Mouse (Mus musculus) hindbrain, embryonic 12.5 days (tissue): ENCODE measurements around the gene Adpgk. TPM values are rescaled to one million over a fixed set of nuclear protein-coding genes. Genes with fewer than 3 reads are reported as not detected.

Experiments used
- ATAC-seq: fragments of 200-750 bp; cut with Nextera tagmentation; 2 replicates; pipeline ENCODE4 v1.8.0; 2017; ENCODE audit warnings: moderate TSS enrichment; ENCODE audit not compliant: low FRiP score
- H3K27ac ChIP-seq: fragments of 300-500 bp; sonication (generic); 2 replicates; pipeline ENCODE4 v1.5.1; 2016; ENCODE audit warnings: mild to moderate bottlenecking
- H3K27me3 ChIP-seq: fragments of 300-500 bp; sonication (generic); 2 replicates; pipeline ENCODE4 v1.6.1; 2016; ENCODE audit warnings: mild to moderate bottlenecking
- H3K36me3 ChIP-seq: fragments of 300-500 bp; sonication (generic); 2 replicates; pipeline ENCODE4 v1.6.1; 2016; ENCODE audit warnings: mild to moderate bottlenecking
- H3K4me1 ChIP-seq: fragments of 300-500 bp; sonication (generic); 2 replicates; pipeline ENCODE4 v1.6.1; 2016
- H3K4me2 ChIP-seq: fragments of 300-500 bp; sonication (generic); replicated peaks from 2 replicates; pipeline ENCODE4 v1.6.1; 2016; ENCODE audit warnings: mild to moderate bottlenecking
- H3K4me3 ChIP-seq: fragments of 300-500 bp; sonication (generic); 2 replicates; pipeline ENCODE4 v1.5.1; 2016; ENCODE audit warnings: mild to moderate bottlenecking
- H3K9ac ChIP-seq: fragments of 300-500 bp; sonication (generic); 2 replicates; pipeline ENCODE4 v1.6.1; 2016; ENCODE audit warnings: mild to moderate bottlenecking, moderate library complexity
- H3K9me3 ChIP-seq: fragments of 300-500 bp; sonication (generic); replicated peaks from 2 replicates; pipeline ENCODE4 v1.6.1; 2016; ENCODE audit warnings: mild to moderate bottlenecking
- WGBS: fragments of 180-500 bp; shearing (Covaris S2); methylation state at CpG from one replicate; pipeline ENCODE4 v1.1.7; 2016; 5-methylcytosine and 5-hydroxymethylcytosine counted together
- polyA plus RNA-seq: library from polyadenylated mRNA; unstranded; fragments of >200 nt; fragmentation: Nextera tagmentation; extraction: Ambion mirVana; gene quantifications from 2 replicates; pipeline ENCODE4 v1.2.1, GENCODE M21; 2016

Adpgk gene
- polyA plus RNA-seq, 1 experiment from 2014 or later: 35.3 TPM

DNA sequence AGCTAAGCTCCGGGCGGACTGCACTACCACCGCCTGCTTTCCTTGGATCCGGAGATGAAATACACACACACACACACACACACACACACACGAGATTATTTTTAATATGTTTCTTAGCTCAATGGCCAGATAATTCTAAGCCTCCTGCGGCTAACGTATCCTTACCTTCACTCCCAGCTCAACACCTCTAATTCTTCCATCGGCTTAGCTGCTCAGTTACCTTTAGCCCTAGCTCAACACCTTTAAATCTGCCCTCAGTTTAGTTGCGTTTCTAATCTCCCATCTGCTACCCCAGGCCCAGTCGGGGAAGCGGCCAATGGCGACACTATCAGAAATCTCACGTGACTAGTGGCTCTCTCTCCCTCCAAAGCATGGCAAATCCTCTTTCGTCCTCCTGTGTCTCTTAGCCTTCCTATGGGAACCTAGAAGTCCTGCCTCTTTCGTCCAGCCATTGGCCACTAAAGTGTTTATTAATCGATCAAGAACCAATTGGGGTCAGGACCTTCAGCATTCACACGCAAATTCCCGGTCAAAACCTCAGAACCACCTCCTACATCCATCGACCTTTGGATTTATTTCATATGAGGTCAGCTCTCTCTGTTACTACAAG, 16.4 kb upstream of the Adpgk start:
- no peak overlapping the region for H3K4me3 ChIP-seq
- peaks cover 7% of the 10 kb centered on the region; the same call in 1 of the 2 replicates for H3K4me1 ChIP-seq
- no peak overlapping the region for H3K9ac ChIP-seq
- H3K36me3 ChIP-seq: no peaks in the 10 kb centered on the region
- H3K4me2 ChIP-seq: no peak overlapping the region
- H3K27ac ChIP-seq: no peak overlapping the region
- no peaks in the 10 kb centered on the region for H3K9me3 ChIP-seq
- H3K27me3 ChIP-seq: no peaks in the 10 kb centered on the region
- no peak for ATAC-seq
- 80% methylated on average over 19 of the region's 19 CpGs for WGBS

DNA sequence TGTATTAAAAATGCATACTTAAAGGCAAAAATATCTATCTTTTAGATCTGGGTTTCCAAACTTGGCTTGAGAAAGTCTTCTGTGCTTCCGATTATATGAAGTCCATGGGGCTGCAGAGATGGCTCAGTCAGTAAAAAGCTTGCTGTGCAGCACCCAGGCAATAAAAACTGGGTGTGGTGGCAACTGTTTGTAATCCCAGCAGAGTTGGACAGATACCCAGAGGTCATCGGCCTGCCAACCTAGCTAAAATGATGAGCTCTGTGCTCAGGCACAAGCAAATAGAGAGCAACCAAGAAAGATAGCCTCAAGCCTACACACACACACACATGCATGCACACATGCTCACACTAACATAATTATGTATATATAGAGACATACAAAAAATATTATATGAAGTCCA, 13.2 kb upstream of the Adpgk start:
- H3K27ac ChIP-seq: no peak overlapping the region
- no peak overlapping the region for H3K4me3 ChIP-seq
- WGBS: 97% methylated on average over 2 of the region's 2 CpGs
- no peaks in the 10 kb centered on the region for H3K9me3 ChIP-seq
- no peak overlapping the region for H3K4me2 ChIP-seq
- H3K27me3 ChIP-seq: no peaks in the 10 kb centered on the region
- no peak overlapping the region for H3K9ac ChIP-seq
- no peak for ATAC-seq
- 0 out of 2 replicates have a peak, but pooled peaks cover 5% of the 10 kb centered on the region for H3K4me1 ChIP-seq
- H3K36me3 ChIP-seq: no peaks in the 10 kb centered on the region

DNA sequence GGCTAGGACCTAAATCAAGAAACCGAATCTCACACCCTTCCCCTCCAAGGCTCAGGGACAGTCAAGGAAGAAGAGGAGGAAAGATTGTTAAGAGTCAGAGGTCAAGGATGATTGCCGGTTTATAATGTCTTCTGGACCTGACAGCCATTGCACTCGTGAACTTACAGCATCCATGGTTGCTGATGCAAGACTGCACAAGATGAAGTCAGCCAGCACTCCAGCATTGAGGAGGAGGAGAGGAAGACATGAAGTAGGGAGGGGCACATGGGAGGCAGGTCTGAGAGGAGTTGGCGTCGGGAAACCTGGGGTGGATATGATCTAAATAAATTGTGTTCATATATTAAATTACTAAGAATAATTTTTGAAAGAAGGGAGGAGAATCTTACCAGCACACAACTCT, 12.7 kb upstream of the Adpgk start:
- ATAC-seq: no peak
- WGBS: 85% methylated on average over 5 of the region's 5 CpGs
- Histone ChIP-seq H3K36me3 (no peaks in the 10 kb centered on the region), H3K9ac (no peak overlapping the region), H3K9me3 (no peaks in the 10 kb centered on the region), H3K27ac (no peak overlapping the region), H3K4me2 (no peak overlapping the region), H3K4me1 (0 out of 2 replicates have a peak, but pooled peaks cover 5% of the 10 kb centered on the region), H3K4me3 (no peak overlapping the region), H3K27me3 (no peaks in the 10 kb centered on the region)

DNA sequence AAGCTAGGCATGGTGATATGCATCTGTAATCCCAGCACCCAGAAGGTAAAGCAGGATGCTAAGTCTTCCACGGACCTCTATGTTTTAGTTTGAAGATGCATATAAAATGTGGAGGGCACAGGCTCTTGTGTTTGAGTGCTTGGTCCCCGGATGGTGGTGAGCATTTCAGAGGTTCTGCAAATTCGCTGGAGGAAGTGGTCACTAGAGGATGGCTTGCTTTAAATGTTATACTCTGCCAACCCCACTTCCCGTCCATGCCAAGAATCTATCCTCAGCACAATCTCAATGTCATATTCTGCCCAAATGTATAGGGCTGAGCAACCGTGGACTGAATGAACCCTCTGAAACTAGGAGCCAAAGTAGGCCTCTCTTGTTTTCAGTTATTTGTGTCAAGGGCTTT, 10.5 kb upstream of the Adpgk start:
- no peak overlapping the region for H3K27ac ChIP-seq

DNA sequence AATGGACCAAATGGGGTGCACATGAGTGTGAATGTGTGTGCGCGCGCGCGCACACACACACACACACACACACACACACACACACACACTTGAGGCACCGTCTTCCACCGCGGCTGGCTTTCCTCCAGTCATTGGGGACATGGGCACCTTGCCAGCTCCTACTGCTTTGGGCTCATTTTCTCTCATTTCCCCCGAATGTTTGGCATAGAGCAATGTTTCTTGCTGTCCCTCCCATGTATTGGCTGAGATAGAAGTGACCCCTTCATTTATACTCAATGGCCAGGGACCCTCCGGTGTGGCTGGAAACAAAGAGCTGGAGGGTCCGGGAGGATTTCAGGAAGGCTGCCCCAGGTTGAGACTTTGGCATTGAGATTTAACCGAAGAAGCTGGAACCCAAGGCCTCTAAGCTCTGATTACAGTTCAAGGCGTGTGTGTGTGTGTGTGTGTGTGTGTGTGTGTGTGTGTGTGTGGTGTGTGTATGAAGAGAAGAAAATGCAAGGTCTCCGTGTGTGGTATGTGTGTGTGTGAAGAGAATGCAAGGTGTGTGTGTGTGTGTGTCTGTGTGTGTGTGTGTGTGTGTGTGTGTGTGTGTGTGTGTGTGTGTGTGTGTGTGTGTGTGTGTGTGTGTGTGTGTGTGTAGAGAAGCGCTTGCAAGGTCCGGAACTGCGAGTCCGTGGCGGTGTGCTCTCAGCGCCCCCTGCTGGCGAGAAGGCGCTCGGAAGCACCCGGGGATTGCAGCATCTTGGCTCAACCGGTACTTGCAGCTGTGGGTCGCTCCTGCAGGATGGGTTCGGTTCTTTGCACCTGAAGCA, 9.3 kb upstream of the Adpgk start:
- no peak for ATAC-seq
- Histone ChIP-seq H3K9me3 (no peaks in the 10 kb centered on the region), H3K27me3 (no peaks in the 10 kb centered on the region), H3K27ac (no peak overlapping the region), H3K4me3 (no peak overlapping the region), H3K4me1 (0 out of 2 replicates have a peak, but pooled peaks cover 5% of the 10 kb centered on the region), H3K4me2 (peak overlapping the region; percentile 39), H3K36me3 (no peaks in the 10 kb centered on the region), H3K9ac (no peak overlapping the region)
- 44% methylated on average over 27 of the region's 27 CpGs for WGBS

More for the DNA sequence above, 10.5 kb upstream of the Adpgk start:
- Histone ChIP-seq H3K36me3 (no peaks in the 10 kb centered on the region), H3K9me3 (no peaks in the 10 kb centered on the region), H3K9ac (no peak overlapping the region), H3K4me3 (no peak overlapping the region), H3K4me1 (0 out of 2 replicates have a peak, but pooled peaks cover 5% of the 10 kb centered on the region), H3K4me2 (no peak overlapping the region), H3K27me3 (no peaks in the 10 kb centered on the region)
- no peak for ATAC-seq
- WGBS: 95% methylated on average over 5 of the region's 5 CpGs

DNA sequence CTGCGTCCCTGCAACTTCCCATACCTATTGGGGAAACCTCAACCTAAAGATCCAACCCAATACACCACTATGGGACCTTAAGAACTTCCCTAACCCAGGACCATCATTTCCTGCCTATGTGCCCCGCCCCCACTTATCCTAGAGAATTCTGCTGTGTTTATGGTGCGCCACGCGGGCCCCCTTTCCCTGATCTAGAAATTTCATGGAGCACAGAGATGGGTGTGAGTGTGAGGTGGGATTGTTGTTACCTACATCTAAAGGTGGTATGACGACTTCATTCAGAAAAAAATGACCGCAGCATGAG, 8.7 kb upstream of the Adpgk start:
- no peak overlapping the region for H3K4me3 ChIP-seq
- ATAC-seq: no peak
- no peak overlapping the region for H3K27ac ChIP-seq
- no peaks in the 10 kb centered on the region for H3K36me3 ChIP-seq
- 0 out of 2 replicates have a peak, but pooled peaks cover 5% of the 10 kb centered on the region for H3K4me1 ChIP-seq
- peak overlapping the region; percentile 39 for H3K4me2 ChIP-seq
- WGBS: 52% methylated on average over 7 of the region's 7 CpGs
- H3K27me3 ChIP-seq: no peaks in the 10 kb centered on the region
- H3K9me3 ChIP-seq: no peaks in the 10 kb centered on the region
- no peak overlapping the region for H3K9ac ChIP-seq

DNA sequence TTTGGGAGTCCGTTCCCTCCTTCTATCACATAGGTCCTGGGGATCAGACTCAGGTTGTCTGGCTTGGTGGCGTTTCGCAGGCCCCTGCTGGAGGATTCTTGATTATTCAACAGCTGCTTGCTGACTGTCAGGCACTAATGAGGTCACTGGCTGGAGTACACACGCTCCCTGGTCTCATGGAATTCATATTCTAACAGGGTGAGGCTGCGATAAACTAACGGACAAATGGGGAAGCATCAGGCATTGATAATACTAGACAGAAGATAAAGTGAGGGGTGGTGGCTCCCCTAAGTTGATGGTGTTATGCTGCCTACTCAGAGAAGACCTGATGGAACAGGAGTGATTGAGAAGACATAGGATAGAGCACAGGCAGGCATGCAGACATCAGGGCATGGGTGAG, 5.7 kb upstream of the Adpgk start:
- Histone ChIP-seq H3K9me3 (no peaks in the 10 kb centered on the region), H3K4me1 (peaks cover 27% of the 10 kb centered on the region), H3K27me3 (no peaks in the 10 kb centered on the region), H3K36me3 (no peaks in the 10 kb centered on the region), H3K4me2 (no peak overlapping the region), H3K9ac (no peak overlapping the region), H3K4me3 (no peak overlapping the region), H3K27ac (no peak overlapping the region)
- ATAC-seq: no peak
- WGBS: 72% methylated on average over 6 of the region's 6 CpGs

DNA sequence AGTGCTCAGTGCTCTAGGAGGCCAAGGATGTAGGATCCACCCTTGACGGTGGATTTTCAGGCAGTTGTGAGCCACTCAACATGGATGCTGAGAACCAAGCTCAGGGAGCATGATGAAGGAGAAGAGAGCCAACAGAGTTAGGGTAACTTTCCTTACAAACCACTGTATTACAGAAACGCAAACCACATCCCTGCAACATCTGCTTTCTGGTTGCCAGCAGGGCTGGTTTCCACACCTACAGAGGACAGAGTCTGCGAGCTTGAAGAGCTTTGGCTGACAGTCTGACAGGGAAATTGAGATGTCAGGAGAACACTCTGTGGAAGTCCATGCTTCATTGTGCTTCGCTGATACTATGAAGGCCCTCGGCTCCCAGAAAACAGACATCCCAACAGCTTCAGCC, 3.3 kb upstream of the Adpgk start:
- H3K27ac ChIP-seq: peak overlapping the region; percentile 41; the same call in 1 of the 2 replicates
- no peaks in the 10 kb centered on the region for H3K36me3 ChIP-seq
- H3K27me3 ChIP-seq: no peaks in the 10 kb centered on the region
- no peak overlapping the region for H3K9ac ChIP-seq
- H3K4me3 ChIP-seq: no peak overlapping the region
- no peaks in the 10 kb centered on the region for H3K9me3 ChIP-seq
- 73% methylated on average over 5 of the region's 5 CpGs for WGBS
- H3K4me1 ChIP-seq: peaks cover 34% of the 10 kb centered on the region
- no peak overlapping the region for H3K4me2 ChIP-seq
- ATAC-seq: no peak

DNA sequence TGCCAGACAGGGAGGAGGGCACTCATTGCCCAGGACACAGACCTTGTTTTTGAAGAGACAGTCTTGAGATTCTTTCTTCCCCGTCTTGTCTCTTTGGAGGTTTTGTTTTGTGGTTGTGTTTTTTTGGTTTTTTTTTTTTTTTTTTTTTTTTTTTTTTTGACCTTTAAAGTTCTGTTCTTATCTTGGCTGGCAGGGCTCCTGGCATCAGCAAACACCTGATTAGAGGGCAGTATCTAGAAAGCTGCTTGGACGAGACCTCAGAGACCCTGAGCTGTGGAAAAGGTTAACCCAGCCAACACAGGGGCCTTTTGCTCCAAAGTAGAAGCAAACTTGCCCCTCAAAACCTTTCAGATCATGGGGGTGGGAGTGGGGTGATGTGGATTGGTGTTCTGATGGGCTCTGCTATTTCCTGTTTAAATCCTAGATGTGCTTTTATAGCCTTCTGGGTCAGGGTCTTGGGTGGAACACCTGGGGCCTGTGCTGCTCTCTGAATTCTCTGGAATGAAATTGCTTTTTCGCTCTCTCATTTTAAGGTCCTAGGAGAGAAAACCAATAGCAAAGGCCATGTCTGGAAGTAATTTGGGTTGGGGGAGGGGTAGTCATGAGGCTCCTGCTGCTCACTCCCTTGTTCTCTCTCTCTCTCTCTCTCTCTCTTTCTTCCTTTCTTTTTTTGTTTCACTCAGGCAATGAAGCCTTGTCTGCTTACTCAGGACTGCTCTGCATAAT, 2.5 kb upstream of the Adpgk start:
- no peak for ATAC-seq
- H3K9ac ChIP-seq: no peak overlapping the region
- H3K9me3 ChIP-seq: no peaks in the 10 kb centered on the region
- H3K4me1 ChIP-seq: peaks cover 35% of the 10 kb centered on the region
- no peaks in the 10 kb centered on the region for H3K27me3 ChIP-seq
- WGBS: 58% methylated on average over 3 of the region's 3 CpGs
- H3K4me2 ChIP-seq: no peak overlapping the region
- H3K27ac ChIP-seq: peak overlapping the region; percentile 71
- H3K36me3 ChIP-seq: no peaks in the 10 kb centered on the region
- H3K4me3 ChIP-seq: no peak overlapping the region

DNA sequence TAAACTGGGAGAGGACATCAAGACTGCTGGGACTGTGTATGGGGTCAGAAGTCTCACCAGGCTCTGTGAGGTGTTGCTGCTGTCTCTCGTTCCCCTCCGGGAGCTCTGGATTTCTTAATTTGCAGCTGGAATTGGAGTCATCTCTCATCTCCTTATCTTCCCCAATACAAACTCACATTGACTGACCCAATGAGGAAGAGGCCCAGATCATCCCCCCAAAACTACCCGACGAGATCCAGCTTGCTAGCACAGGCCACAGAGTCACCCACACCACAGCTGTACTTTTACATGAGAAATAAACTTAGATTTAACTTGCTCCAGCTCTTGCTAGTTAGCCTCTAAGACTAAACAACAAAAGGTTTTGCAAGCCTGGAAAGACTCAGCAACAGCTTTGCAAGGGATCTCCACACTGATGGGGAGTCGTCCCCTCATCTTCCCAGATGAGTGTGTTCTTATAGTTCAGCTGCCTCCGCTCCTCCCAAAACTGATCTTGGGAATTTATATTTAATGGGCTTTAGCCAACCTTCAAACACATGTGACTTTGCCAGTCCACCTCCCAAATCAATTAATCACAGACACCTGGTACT, 1.7 kb upstream of the Adpgk start:
- peak overlapping the region; percentile 71 for H3K27ac ChIP-seq
- ATAC-seq: no peak

DNA sequence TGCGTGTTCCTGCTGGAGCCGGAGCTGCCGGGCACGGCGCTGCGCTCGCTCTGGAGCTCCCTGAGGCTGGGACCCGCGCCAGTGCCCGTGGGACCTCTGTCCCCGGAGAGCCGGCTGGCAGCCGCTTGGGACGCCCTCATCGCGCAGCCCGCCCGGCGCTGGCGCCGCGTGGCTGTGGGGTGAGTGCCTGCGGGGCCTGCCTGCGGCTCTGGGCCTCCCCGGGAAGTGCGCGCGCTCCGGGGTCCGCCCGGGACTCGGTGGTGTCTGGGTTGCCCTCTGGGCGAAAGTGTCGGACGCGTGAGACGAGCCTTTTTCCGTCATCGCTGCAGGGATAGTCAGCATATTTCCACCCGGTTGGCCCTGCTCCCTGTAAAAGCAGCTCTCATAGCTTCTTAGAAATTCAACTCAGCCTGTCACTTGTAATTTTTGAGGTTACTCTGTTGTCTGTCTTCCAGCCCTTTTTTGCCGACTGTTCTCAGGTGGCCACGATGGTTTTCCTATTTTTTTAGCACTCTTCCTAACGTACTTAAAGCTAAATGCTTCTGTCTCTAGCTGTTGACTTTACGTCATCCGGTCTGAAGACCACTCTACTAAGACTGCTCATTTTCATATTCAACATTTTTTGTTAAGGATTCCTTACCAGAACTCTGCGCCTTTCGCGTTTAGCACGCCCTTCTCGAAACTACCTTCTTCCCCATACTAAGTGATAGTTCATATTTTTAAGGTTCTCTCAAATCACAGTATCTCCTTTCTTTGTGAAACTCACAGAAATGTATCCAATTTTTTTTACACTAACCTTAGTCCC, 532 bp downstream of the Adpgk start:
- Histone ChIP-seq H3K4me2 (peak overlapping the region; percentile 72), H3K36me3 (no peaks in the 10 kb centered on the region; the same call in 1 of the 2 replicates), H3K27me3 (no peaks in the 10 kb centered on the region), H3K9me3 (no peaks in the 10 kb centered on the region), H3K9ac (peak overlapping the region; percentile 94), H3K4me1 (peaks cover 35% of the 10 kb centered on the region), H3K4me3 (peak overlapping the region; percentile 98), H3K27ac (peak overlapping the region; percentile 93)
- WGBS: 3% methylated on average over 35 of the region's 50 CpGs
- ATAC-seq: peak; percentile 76; the same call in 1 of the 2 replicates

More for the DNA sequence above, 1.7 kb upstream of the Adpgk start:
- Histone ChIP-seq H3K9me3 (no peaks in the 10 kb centered on the region), H3K9ac (no peak overlapping the region), H3K27me3 (no peaks in the 10 kb centered on the region), H3K36me3 (no peaks in the 10 kb centered on the region), H3K4me3 (no peak overlapping the region), H3K4me1 (peaks cover 35% of the 10 kb centered on the region), H3K4me2 (no peak overlapping the region)
- 66% methylated on average over 6 of the region's 6 CpGs for WGBS
